Mouse (Mus musculus) right cerebral cortex, postnatal 10 days (tissue): ENCODE data around the gene Igf1.

ENCODE experiments used
- DNase-seq, 2 experiments: peaks; one replicate each; pipeline ENCODE4 v3.0.0; 2021; ENCODE audit warnings: low spot score in 2 of 2

Igf1 gene

DNA sequence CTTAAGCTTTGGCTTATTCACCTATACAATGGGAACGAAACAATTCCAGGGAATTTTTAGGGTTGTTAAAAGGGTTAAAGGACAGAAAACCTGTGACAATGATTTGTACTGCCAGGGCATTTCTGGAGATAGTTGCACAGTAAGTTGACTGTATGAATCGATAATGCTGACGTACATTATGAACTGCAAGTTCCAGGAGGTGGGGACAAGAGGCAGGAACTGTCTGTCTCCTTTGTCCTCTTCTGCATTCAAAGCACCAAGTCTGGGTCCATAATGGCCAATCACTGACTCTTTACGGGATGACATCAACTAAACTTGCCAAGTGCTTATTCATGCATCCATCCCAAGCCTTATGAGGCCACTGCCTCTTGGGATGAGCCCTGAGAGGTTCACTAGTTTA, 39.3 kb downstream of the Igf1 start:
- no peak for DNase-seq

DNA sequence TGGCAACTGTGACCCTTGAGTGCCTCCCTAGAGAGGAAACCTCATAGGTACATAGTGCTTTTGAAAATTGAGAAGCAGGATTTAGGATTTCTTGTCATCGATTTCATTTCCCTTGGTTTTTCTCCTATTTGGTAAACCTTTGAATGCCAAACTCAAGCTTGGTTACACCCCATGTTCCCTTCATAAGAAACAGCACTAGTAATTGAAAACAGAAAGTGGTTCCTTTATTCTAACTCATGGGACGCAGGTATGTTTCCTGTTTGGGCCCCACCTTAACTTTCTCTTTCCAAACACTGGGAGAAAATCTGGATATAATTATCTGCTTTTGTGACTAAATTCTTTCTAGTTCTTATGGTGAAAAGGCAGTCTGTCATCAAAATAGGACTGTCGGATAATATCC, 40.8 kb downstream of the Igf1 start:
- no peak for DNase-seq

DNA sequence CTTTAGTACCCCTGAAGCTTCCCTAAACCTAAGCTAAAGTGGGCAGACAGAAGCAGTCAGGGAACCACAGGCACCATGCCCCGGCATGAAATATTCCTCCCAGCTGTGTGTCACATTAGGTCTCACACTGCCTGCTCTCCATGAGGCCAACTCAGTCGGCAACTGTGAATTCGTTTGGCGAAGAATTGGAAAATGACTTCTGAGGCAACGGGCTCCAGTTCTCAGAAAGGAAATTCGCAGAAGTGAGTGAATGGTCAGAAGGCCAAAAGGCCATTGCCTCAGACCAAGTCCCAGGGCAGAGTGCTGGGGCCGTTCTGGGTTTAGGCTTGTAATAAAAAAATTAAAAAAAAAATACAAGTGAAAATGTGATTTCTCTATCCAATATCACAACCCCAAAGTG, 43.9 kb downstream of the Igf1 start:
- DNase-seq, result no peak

DNA sequence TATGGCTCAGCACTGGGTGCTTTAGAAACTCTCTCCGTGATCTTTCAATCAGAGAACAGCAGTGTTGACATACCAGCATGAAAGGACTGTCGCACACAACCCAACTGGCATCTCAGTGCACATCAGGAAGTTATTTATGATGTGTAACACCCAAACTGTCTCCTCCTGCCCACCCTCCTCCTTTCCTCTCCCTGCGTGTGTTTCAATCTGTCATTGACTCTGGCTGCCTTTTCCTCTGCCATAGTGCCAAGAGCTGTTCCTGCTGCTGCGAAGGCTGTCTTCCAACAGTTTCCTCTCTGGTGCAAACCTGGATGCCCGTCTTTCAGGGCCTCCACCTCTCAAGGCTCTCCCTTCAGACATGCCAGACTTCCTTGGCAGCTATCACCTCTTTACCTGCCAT, 46.3 kb downstream of the Igf1 start:
- peak; percentile 20 to 31 for DNase-seq

DNA sequence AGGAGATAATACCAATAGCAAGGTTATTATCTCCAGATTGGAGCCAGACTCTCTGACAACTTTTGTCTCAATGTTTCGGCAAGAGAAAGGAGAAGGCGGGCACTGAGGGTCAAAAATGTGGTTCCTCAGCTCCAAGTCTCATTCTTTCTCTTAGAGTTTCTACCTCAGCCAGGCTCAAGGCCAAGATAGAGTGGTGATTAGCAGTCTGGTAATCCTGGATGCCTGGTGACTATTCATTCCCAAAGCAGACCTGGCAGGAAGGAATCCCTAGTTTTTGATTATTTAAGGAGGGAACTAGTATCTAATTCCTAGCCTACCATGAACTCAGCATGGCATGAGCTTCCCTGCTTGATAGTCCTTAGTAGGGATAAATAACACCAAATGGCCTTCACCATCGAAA, 47.0 kb downstream of the Igf1 start:
- no peak for DNase-seq

DNA sequence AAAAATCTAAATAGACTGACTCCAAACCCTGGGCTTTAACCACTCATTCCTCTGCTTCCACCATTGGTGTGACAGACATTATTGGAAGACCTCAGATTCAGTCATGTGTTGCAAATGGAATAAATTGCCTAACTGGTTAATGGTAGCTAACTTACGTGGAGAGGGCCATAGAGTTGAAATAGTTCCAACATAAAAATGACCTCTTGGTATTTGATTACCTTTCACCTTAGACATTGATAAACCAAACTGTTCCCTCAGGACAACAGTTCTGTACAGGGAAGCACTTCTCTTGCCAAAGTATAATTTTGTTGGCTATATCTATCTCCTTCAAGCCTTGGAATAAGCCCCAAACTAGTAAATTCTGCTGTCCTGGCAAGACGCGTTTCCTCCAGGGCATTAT, 48.1 kb downstream of the Igf1 start:
- no peak for DNase-seq

DNA sequence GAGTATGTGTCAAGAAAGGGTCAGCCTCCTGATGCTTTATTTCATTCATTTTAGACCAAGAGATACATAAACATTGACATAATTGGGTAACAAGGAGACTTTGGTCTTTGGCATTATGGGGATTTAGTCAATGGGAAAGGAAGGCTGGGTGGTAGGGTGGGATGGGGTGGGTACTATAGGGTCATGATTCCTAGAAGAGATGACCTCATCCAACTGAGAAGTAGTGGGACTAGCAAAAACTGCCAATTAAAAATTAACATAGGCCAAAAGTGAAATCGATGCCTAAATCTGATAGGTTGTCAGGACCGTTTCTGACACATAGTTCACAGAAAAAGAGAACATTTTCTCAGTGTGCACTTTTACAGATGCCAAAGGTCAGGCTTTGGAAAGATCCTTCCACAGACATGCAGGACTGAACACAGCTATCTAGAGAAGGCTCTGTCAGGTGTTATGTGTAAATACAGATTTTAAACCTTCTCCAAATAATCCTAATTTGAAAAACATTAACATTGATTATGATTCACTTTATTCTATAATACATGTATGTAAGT, 48.8 kb downstream of the Igf1 start:
- DNase-seq, result no peak

DNA sequence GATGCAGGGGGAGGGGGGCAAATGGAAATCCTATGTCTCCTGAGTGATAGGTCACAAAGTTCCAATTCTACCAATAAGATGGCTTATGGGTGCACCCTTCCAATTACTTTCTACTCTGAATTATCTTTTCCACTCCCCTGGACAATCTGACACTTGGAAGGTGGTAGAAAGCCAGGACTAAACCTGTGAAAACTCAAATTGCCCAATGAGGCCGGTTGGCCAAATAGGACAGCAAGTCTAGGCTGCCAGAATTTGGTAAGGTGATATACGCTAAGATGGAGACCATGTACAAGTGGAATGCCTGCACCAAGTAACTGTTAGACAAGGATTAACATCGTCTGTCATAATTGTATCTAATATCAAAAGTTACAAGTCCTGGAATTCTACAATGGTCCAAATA, 55.8 kb downstream of the Igf1 start:
- DNase-seq, result no peak

DNA sequence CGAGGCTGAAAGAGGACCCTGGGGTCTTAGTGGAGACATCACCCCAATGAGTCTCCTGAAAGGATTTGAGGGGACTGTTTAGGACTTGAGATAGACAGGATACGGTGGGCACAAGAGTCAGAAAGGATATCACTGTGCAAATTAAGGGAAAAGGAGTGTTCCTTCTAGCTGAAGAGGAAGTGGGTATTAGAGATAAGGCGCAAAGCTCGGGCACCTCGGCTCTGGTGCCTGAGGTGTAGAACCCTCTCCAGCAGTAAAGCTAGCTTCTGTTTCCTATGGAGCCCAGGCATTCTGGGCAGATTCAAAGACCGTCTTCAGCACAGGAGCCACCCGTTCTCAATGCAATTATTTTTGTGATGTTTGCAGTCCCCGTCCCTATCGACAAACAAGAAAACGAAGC, 56.9 kb downstream of the Igf1 start:
- no peak for DNase-seq

DNA sequence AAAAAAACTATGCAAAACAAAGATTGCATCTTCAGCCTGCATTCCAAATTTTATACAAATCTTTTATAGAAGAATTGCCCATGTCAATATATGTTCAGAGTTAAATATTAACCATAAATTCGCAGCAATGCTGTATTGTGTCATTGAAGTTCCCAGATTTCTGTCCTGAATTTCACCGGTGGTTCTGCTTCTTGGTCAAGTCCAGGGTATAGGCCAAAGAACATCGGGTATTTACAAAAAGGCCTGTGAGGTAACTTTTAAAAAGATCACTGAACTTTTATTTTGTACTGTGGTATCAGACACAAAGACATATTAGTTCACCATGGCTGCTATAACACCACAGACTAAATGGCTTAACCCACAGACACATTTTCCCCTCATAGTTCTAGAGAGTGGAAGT, 57.7 kb downstream of the Igf1 start:
- no peak for DNase-seq

DNA sequence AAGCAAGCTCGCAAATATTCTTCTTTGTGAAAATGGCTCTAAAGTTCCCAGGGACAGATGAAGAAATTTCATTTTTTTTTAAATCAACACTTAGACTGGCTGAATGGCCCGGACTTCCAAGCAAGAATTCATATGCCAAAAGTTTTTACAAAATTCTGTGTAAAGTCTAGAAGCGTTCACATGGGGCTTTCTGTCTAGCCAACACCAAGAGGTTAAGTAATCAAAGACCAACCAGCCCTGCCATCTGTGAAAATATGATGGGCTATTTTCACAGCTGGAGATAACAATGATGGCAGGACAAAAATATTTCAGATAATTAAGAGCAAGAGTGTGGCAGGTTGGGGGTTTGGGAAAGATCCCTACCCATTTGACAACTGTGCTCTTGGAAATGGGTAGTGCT, 64.2 kb downstream of the Igf1 start:
- no peak for DNase-seq

DNA sequence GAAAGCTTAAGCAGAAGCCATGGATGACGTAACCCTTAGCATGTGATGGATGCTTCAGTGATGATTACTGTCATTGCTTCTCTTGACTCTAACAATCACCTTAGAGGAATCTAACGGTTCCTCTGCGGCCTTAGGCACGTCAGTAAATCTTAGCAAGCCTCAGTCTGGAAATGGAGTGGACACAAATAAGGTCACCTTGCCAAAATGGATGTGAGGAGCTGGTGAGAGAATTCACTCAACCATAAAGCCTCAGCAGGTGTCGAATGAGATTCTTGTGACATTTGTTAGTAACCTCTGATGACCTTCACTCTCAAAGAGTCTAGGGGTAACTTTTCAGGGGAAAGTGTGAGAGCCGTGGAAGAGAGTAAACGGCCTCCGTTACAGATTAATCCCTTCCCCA, 68.5 kb downstream of the Igf1 start:
- DNase-seq, result no peak

DNA sequence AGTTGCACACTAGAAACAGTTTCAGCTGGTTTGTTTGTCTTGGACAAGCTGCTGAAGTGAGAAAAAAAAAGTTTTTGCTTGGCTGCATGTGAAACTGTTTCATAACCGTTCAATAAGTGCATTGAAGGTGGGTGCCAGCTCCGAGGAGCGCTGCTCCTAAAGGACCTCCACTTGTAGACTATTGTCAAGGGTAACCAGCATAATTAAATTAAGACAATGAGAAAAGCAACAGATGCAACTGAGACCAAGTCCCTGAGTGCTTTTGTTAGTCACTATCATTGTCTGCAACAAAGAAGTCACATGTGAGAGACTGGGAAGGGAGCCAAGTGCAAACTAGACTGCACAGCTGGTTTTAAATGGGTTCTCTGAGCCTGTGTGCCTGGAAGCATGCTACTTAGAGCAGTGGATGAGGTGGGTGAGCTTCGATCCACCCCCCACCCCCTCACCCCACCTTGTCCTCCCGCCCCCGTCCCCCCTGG, 69.1 kb downstream of the Igf1 start:
- DNase-seq, result peak; percentile 65 to 77

DNA sequence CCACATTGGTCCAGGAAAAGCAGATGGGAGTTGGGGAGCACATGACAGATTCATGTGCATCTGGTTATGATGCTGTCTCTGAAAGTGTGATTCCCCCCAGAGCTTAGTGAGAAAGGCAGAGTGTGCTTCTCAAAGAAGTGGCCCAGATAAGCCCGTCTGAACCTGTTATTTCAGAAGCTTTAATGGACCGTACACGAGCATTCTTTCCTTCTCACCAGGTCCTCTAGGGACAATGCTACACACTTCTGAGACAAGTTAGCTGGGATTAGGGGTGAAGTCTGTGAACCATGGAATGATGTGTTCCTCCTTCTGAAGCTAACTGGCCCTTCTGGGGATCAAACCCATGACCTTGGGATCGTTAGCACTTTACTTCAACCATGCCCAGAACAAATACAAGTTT, 90.1 kb downstream of the Igf1 start:
- no peak for DNase-seq

DNA sequence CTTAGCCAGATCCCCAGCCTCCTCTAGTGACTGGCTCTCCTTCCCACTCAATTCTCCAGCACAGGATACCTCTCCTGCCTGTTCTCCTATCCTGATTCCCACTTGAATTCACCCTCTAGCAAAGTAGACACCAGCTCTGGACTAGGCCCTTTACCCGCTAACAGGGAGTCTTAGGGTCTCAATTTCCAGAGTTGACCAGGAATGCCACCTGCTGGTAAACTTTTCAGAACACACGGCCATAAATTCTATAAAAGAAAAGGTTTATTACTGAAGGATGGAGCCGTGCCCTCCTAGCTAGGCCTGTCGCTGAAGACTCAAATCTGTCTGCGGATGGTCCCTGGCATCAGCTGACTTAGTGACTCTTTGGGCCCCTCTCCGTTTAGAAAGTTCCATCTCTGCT, 113.5 kb downstream of the Igf1 start:
- no peak for DNase-seq

DNA sequence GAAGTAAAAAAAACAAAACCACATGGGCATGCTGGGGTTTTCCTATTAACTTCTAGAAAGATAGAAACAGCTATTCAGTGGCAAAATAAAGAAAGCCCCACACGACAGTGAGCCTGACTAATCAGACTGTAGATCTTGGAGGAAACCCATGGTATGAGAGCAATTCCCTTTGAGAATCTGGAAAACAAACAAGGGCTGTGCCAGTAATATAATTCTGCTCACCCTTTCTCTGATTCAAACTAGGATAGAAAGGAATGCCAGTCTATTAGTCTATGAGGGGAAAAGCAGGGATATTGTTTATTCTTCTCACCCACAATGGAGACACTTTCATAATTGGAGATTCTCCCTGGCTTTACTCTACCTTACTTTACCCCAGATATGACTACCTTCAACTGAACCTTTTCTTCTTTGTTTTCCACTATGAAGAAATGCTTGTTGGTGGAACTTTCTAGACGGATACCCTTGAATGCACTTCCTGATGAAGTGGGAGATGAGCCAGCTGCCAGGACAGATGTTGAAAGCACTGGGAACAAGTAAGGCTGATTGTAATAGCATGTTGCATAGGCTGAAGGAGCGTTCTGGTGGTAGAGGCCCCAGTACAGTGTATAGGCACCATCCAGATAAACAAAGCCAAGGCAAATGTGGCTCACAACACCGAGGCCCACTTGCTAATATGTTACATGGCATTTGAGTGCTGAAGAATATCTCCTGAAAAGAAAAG, 116.0 kb downstream of the Igf1 start:
- peak in 1 of 2 experiments; percentile 21 for DNase-seq

DNA sequence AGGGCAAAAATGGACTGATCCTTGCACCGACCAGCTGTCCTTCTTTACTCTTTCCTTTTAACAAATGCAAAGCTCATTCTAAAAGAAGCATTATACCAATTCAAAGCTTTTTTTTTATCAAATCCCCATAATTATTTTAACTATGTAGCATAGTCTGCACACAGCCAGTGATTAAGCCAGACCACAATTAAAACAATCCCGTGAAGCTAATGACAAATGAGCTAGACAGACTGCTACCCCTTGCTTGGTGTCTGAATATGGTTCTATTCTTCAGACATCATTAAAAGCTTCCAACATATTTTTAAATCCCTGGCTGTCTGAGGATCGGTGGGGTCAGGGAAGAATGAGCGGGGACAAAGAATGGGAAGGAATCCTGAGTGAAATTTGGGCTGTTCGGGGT, 127.3 kb downstream of the Igf1 start:
- no peak for DNase-seq

DNA sequence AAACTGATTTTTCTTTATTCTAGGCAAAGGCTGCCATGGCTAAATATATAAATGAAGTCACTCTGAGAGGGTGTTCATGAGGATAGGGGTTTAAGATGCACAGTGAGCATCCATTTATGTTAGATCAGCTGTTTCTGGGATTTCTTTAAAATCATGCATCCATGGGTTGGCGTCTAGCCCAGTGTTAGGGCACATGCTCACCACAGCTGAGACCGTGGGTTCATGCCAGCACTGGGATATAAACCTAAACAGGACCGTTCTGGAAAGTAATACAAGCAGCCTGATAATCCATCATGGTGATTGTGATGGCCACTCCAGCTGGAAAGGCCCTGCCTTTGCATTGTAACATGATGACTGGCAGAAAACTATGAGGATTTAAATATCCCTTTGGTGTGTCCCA, 128.1 kb downstream of the Igf1 start:
- peak; percentile 34 to 38 for DNase-seq
